Mouse (Mus musculus) megakaryocyte, embryonic 14.5 days (primary cell): ENCODE measurements around the gene Tbx3. TPM values are rescaled to one million over a fixed set of nuclear protein-coding genes. Genes with fewer than 3 reads are reported as not detected.
A peak's percentile ranks its signal among the peaks of the same experiment; 100 is the strongest.

Experiments used
- H3K27me3 ChIP-seq: replicated peaks from 2 replicates; pipeline ENCODE3; 2012; ENCODE audit warnings: inconsistent platforms
- H3K36me3 ChIP-seq: replicated peaks from 2 replicates; pipeline ENCODE3; 2012; ENCODE audit warnings: low read length, inconsistent platforms, mixed read lengths
- H3K4me1 ChIP-seq: 2 replicates; pipeline ENCODE4 v1.6.1; 2012; ENCODE audit warnings: inconsistent platforms
- H3K4me3 ChIP-seq: replicated peaks from 2 replicates; pipeline ENCODE3; 2012; ENCODE audit warnings: moderate library complexity, mild to moderate bottlenecking, inconsistent platforms
- H3K9me3 ChIP-seq: 2 replicates; pipeline ENCODE4 v1.6.1; 2012; ENCODE audit warnings: inconsistent platforms
- FLI1 ChIP-seq: IDR thresholded peaks from 2 replicates; pipeline ENCODE4 v1.6.1; 2012; ENCODE audit warnings: low read length, inconsistent platforms, mixed read lengths
- GATA1 ChIP-seq: IDR thresholded peaks from 3 replicates; pipeline ENCODE4 v1.6.1; 2012; ENCODE audit warnings: mixed read lengths, low read length, inconsistent platforms, borderline replicate concordance
- polyA plus RNA-seq: library from polyadenylated mRNA; stranded (reverse); fragments of >175 nt; gene quantifications from 2 replicates; pipeline ENCODE4 v1.2.3, GENCODE M21; 2012; ENCODE audit warnings: low replicate concordance; ENCODE audit not compliant: insufficient read depth

The Tbx3 gene
- polyA plus RNA-seq, 1 experiment = not detected

DNA sequence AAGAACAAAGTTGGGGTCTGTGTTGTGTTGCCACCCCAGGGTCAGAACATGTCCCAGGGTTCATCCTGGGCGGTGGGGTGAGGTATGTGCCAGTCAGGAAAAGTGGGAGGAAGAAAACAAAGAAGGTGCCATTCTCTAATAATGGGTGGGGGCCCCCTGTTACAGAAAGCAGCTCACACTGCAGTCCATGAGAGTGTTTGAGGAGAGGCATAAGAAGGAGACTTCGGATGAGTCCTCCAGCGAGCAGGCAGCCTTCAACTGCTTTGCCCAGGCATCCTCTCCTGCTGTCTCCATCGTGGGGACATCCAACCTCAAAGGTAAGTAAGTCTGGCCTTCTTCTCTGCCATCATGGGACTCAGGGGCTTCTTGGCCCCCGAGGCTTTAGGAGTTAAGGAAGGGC is 8.0 kb downstream of the Tbx3 start:
- Histone ChIP-seq H3K36me3 (no peaks in the 10 kb centered on the region), H3K9me3 (no peaks in the 10 kb centered on the region; the same call in 1 of the 2 replicates), H3K27me3 (peaks cover 88% of the 10 kb centered on the region), H3K4me3 (no peak overlapping the region), H3K4me1 (peaks cover 15% of the 10 kb centered on the region)
- TF ChIP-seq GATA1 (no peak), FLI1 (no peak)

DNA sequence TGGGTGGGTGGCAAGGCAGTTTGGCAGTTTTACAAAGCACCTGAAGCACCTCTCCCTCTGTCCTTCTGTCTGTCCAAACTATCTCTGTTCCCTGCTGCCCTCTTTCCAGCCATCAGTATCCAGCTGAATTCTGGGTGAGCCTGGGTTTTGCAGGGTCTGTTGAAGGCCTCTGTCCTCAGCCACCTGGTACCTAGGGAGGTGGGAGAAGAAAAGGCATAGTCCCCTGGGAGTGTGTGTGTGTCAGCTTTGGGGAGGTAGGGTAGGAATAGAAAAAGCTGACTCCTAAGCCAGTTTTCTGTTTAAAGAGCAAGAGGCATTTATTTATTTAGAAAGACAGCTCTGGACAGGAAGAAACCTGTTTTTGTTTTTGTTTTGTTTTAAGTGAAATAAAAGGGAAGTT is 8.6 kb downstream of the Tbx3 start:
- Histone ChIP-seq H3K27me3 (peaks cover 88% of the 10 kb centered on the region), H3K4me3 (no peak overlapping the region), H3K36me3 (no peaks in the 10 kb centered on the region), H3K9me3 (no peaks in the 10 kb centered on the region; the same call in 1 of the 2 replicates), H3K4me1 (peaks cover 15% of the 10 kb centered on the region)
- TF ChIP-seq GATA1 = no peak
- no peak for TF ChIP-seq FLI1

DNA sequence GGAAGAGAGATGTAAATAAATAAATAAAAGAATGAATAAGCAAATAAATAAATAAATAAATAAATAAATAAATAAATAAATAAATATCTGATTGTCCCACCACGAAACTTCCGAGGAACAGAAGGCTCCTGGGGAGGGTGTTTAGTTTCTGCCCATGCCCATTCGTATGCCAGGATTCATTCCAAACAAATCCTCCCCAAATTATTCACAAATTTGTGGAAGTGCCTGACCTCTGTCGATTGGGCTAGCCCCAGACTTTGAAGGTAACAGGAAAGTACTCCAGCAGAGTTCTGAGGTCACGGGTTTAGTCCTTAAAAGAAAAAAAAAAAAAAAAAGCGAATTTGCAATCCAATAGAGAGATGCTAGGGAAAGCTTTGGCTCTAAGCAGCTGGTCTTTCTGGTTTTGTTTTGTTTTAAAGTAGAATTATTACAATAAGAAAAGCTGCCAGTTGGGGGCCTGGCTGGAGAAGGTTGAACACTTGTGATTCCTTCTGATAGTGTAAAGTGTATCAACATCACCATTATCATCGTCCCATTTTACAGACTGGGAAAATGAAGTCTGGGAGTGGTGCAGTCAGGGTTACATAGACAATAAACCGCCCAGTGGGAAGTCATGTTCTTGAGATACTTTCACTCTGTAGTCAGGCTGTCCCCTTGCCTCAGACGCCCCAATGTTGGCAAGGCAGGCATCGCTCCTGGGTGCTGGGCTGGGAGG is 9.3 kb downstream of the Tbx3 start:
- H3K4me3 ChIP-seq = peak overlapping the region; percentile 56
- peaks cover 15% of the 10 kb centered on the region for H3K4me1 ChIP-seq
- peaks cover 86% of the 10 kb centered on the region for H3K27me3 ChIP-seq
- no peaks in the 10 kb centered on the region for H3K36me3 ChIP-seq
- H3K9me3 ChIP-seq = no peaks in the 10 kb centered on the region; the same call in 1 of the 2 replicates
- TF ChIP-seq FLI1 (no peak), GATA1 (no peak)

DNA sequence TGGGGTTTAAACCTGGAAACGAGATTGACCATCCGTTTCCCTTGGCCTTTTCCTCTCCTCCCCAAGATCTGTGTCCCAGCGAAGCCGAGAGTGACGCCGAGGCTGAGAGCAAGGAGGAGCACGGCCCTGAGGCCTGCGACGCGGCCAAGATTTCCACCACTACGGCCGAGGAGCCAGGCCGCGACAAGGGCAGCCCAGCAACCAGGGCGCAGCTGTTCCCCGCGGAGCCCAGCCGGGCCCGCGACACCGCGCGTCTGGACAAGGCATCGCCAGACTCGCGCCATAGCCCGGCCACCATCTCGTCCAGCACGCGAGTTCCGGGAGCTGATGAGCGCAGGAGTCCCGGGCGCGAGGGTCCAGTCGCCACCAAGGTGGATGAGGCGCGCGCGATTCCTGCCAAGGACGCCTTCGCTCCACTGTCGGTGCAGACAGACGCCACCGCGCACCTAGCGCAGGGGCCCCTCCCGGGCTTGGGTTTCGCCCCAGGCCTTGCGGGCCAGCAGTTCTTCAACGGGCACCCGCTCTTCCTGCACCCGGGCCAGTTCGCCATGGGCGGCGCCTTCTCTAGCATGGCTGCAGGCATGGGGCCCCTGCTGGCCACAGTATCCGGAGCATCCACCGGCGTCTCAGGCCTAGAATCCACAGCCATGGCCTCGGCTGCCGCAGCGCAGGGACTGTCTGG is 10.0 kb downstream of the Tbx3 start:
- Histone ChIP-seq H3K9me3 (no peaks in the 10 kb centered on the region; the same call in 1 of the 2 replicates), H3K27me3 (peaks cover 86% of the 10 kb centered on the region), H3K4me1 (peaks cover 15% of the 10 kb centered on the region), H3K36me3 (no peaks in the 10 kb centered on the region), H3K4me3 (peak overlapping the region; percentile 56)
- TF ChIP-seq GATA1 (no peak), FLI1 (no peak)

DNA sequence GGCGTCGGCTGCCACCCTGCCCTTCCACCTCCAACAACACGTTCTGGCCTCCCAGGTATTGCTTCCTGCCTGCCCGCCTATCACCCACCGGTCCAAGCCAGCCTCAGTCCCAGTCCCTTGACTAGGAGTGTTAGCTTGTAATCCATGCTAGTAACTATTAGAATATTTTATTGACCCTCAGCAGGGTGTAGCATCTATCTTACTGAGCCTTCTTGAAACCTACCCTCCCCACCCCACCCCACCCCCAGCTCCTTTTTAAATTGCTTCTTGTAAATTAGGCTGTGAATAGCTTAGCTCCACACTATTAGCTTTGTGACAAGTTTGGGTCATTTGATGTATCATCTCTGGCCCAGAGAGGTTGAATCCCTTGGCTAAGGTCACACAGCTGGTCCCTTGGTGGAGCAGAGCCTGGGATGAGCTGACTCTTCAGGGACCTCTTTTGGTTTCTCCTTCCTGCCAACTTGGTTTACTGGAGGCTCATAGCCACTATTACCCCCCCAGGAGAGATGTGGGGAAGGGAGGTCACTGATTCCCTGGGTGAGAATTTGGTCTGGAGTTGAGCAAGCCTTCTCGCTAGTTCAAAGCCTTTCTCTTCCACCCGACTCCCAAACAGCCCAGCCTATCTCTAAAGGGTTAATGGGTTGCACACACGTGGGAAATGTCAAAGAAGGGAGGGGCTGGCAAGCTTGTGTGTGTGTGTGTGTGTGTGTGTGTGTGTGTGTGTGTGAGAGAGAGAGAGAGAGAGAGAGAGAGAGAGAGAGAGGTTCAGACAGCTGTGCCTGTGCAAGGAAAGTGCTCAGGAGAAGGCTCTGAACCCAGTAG is 10.8 kb downstream of the Tbx3 start:
- peaks cover 15% of the 10 kb centered on the region for H3K4me1 ChIP-seq
- no peaks in the 10 kb centered on the region for H3K36me3 ChIP-seq
- TF ChIP-seq FLI1 (no peak), GATA1 (no peak)
- peak overlapping the region; percentile 14 for H3K4me3 ChIP-seq
- no peaks in the 10 kb centered on the region; the same call in 1 of the 2 replicates for H3K9me3 ChIP-seq
- H3K27me3 ChIP-seq = peaks cover 86% of the 10 kb centered on the region

DNA sequence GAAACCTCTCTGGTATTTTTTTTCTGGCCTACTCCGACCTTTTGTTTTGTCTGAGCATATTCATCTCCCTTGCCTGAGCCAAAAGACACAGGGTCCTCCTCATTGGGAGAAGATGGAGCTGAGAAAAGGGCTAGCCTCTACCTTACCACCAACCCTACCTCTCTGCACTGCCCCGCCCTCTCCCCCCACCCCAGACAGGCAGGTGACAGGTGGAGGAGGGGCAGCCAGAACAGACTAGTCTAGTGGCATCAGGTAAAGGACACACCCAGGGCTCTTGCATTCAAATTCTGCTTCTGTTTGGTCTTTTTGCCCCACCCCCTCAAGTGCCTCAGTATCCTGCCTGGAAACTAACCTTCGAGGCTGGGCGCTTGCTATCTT is 11.4 kb downstream of the Tbx3 start:
- H3K4me1 ChIP-seq = peaks cover 15% of the 10 kb centered on the region
- peaks cover 89% of the 10 kb centered on the region for H3K27me3 ChIP-seq
- H3K4me3 ChIP-seq = no peak overlapping the region
- H3K36me3 ChIP-seq = no peaks in the 10 kb centered on the region
- H3K9me3 ChIP-seq = no peaks in the 10 kb centered on the region; the same call in 1 of the 2 replicates
- no peak for TF ChIP-seq FLI1

DNA sequence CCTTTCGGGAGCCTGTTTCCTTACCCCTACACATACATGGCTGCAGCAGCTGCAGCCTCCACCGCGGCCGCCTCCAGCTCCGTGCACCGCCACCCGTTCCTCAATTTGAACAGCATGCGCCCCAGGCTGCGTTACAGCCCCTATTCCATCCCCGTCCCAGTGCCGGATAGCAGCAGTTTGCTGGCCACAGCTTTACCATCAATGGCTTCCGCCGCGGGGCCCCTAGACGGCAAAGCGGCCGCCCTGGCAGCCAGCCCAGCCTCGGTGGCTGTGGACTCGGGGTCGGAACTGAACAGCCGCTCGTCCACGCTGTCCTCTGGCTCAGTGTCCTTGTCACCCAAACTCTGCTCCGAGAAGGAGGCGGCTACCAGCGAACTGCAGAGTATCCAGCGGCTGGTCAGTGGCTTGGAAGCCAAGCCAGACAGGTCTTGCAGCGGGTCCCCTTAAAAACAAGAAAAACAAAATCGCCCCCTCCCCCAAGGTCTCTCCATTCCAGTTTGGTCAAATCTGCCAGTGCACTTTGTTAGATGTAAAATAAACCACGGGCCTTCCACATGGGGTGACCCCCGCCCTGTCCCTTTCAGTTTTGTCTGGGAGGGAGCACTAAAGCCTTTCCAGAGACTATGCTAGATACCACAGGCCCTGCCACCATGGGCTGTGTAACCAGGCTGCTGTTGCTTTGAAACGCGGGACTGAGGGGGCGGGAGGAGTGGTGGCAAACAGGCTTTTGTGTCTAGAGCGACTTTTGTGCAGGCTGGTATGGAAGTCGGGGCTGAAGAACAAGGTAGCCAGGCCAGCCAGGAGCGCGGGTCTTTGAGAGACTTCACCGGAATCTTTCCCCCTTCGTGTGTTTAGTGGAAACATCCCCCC is 12.4 kb downstream of the Tbx3 start:
- no peaks in the 10 kb centered on the region for H3K36me3 ChIP-seq
- TF ChIP-seq FLI1 (no peak), GATA1 (no peak)
- no peak overlapping the region for H3K4me3 ChIP-seq
- peaks cover 92% of the 10 kb centered on the region for H3K27me3 ChIP-seq
- H3K4me1 ChIP-seq = peaks cover 15% of the 10 kb centered on the region
- H3K9me3 ChIP-seq = no peaks in the 10 kb centered on the region; the same call in 1 of the 2 replicates

DNA sequence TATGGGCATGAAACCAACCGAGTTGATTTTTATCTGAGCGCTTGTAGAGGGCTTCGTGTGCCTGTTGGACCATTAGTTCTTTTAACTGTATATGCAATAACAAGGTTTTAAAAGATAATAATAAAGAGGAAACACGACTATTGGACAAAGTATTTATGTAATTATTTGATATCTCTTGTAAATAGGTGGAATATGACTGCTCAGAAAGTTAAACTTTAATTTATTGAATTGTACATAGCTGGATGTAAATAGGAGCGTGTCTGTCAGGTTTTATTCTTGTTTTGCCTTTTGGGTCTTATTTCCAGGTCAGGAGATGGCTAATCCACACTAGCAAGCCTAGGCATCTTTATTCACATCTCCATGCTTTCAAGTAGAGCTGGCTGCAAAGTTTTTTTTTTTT is 13.4 kb downstream of the Tbx3 start:
- H3K4me3 ChIP-seq = no peak overlapping the region
- peaks cover 91% of the 10 kb centered on the region for H3K27me3 ChIP-seq
- H3K36me3 ChIP-seq = no peaks in the 10 kb centered on the region
- no peaks in the 10 kb centered on the region; the same call in 1 of the 2 replicates for H3K9me3 ChIP-seq
- no peak for TF ChIP-seq GATA1
- no peak for TF ChIP-seq FLI1
- peaks cover 15% of the 10 kb centered on the region for H3K4me1 ChIP-seq
